Mouse (Mus musculus) layer of hippocampus, adult 9-11 months (tissue): ENCODE results near the gene Olfr308.
"Not testable (repeated sequence)": the region's sequence is repeated elsewhere in the genome, so short reads cannot be mapped to it uniquely, and the experiment has no call there.

Source experiments
- DNase-seq: peaks from one replicate; pipeline ENCODE4 v3.0.0; 2022

Olfr308 gene

GRCm38 (mm10) chr7:86325530-86325929 is at the start of gene Olfr308:
Olfr308 (minus strand) TSS chr7:86325630.
- no peak for DNase-seq

GRCm38 (mm10) chr7:86366828-86367227 is 41.4 kb upstream of the Olfr308 start, which contains the start of gene Olfr305:
Olfr305 (minus strand) TSS chr7:86366928.
- no peak for DNase-seq

GRCm38 (mm10) chr7:86346296-86346695 is 20.9 kb upstream of the Olfr308 start:
- not testable (repeated sequence) for DNase-seq

- no peak for DNase-seq
These were observed 18.8 kb upstream of the Olfr308 start for GRCm38 (mm10) chr7:86344253-86344652.

- DNase-seq: no peak
These were observed 17.6 kb upstream of the Olfr308 start for GRCm38 (mm10) chr7:86342881-86343565.

GRCm38 (mm10) chr7:86337486-86337885 is 12.1 kb upstream of the Olfr308 start, which contains the start of gene Olfr307:
Olfr307 (minus strand) TSS chr7:86337586.
- no peak for DNase-seq

GRCm38 (mm10) chr7:86321323-86321722 is 4.1 kb downstream of the Olfr308 start:
- DNase-seq: no peak

- DNase-seq: no peak
These were observed 11.8 kb downstream of the Olfr308 start, which contains the start of gene Olfr309 for GRCm38 (mm10) chr7:86313608-86314007. Olfr309 (minus strand) TSS chr7:86313708.

- no peak for DNase-seq
These were observed 48.4 kb downstream of the Olfr308 start, which contains the start of gene Olfr310 for GRCm38 (mm10) chr7:86277072-86277471. Olfr310 (minus strand) TSS chr7:86277172.
